9 mouse cellular contexts compared by ENCODE assay signal in the genomic region with DNA sequence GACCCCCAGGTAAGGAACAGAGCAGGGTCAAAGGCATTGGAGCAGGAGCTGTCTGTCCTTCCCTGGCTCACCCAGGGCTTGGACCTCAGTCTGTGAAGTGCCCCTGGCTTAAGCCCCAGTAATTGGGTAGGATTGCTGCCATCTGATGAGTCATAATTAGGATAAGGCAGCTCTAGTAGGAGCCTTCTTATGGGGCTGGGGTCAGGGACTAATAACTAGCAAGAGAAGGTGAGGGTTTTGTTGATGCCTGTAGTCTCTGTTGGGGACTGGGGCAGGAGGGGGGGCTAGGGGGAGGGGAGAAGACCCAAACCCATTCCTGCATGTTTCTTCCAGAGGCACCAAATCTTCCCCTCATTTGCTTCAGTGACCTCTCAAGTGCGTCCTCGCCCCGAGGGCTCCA.
DNase-seq lines count a peak whose midpoint lies in the region; ATAC-seq lines count a peak whose summit lies in the region.
"Had no signal": no experiment of that assay in that cellular context is flagged by ENCODE, and none has a peak within 500 bp of the region (broad histone marks: within the 10 kb centered on the region; RNA-seq: fewer than 3 reads in every experiment).

No protein-coding gene starts in this region.

- no peak overlapping the region for H3K4me3 ChIP-seq in liver, embryonic 11.5 days (ENCODE audit: low read depth, low read length)
- H3K4me3 ChIP-seq in liver, embryonic 12.5 days: no peak overlapping the region
- no peak overlapping the region for H3K4me3 ChIP-seq in hindbrain, embryonic 15.5 days
- H3K4me3 ChIP-seq in neural tube, embryonic 13.5 days: no peak overlapping the region

- ATAC-seq in liver, embryonic 11.5 days (replicated peaks; ENCODE audit: low FRiP score): no peak
- ATAC-seq in liver, embryonic 12.5 days: no peak
- ATAC-seq in hindbrain, embryonic 15.5 days (ENCODE audit: low FRiP score, low read depth): no peak
- peak; percentile 19; the same call in 1 of the 2 replicates for ATAC-seq in neural tube, embryonic 13.5 days (ENCODE audit: low read depth)

- peak; percentile 38 for DNase-seq in adrenal gland, postnatal 10 days
- no peak for DNase-seq in adrenal gland, postnatal 25 days
- no peak for DNase-seq in liver, embryonic 11.5 days (ENCODE audit: low spot score)
- no peak for DNase-seq in adipocyte (ENCODE audit: low spot score)
- no peak for DNase-seq in thymus, adult 18-20 months
- DNase-seq: cerebellum, adult 11 months had no signal

- H3K27ac ChIP-seq in liver, embryonic 11.5 days (ENCODE audit: low read depth, low read length): no peak overlapping the region
- H3K27ac ChIP-seq in liver, embryonic 12.5 days: no peak overlapping the region
- H3K27ac ChIP-seq in hindbrain, embryonic 15.5 days (replicated peaks): no peak overlapping the region
- H3K27ac ChIP-seq in neural tube, embryonic 13.5 days (replicated peaks): peak overlapping the region; percentile 61; the same call in 1 of the 2 replicates

- H3K9me3 ChIP-seq in liver, embryonic 11.5 days (ENCODE audit: control insufficient read depth, low read length): no peaks in the 10 kb centered on the region
- no peaks in the 10 kb centered on the region for H3K9me3 ChIP-seq in liver, embryonic 12.5 days (replicated peaks)
- no peaks in the 10 kb centered on the region for H3K9me3 ChIP-seq in hindbrain, embryonic 15.5 days
- H3K9me3 ChIP-seq in neural tube, embryonic 13.5 days: 0 out of 2 replicates have a peak, but pooled peaks cover 2% of the 10 kb centered on the region

- no peak overlapping the region for H3K9ac ChIP-seq in liver, embryonic 11.5 days (ENCODE audit: low read depth, low read length)
- H3K9ac ChIP-seq in liver, embryonic 12.5 days: no peak overlapping the region
- H3K9ac ChIP-seq in hindbrain, embryonic 15.5 days: no peak overlapping the region
- H3K9ac ChIP-seq in neural tube, embryonic 13.5 days: peak overlapping the region; percentile 38; the same call in 1 of the 2 replicates

- H3K36me3 ChIP-seq in liver, embryonic 11.5 days (ENCODE audit: control insufficient read depth, insufficient read depth, low read length): no peaks in the 10 kb centered on the region
- H3K36me3 ChIP-seq in liver, embryonic 12.5 days: no peaks in the 10 kb centered on the region
- H3K36me3 ChIP-seq in hindbrain, embryonic 15.5 days: no peaks in the 10 kb centered on the region
- no peaks in the 10 kb centered on the region for H3K36me3 ChIP-seq in neural tube, embryonic 13.5 days

- 24% methylated on average over 3 of the region's 3 CpGs for whole genome bisulfite sequencing in liver, embryonic 11.5 days
- 47% methylated on average over 3 of the region's 3 CpGs for WGBS in liver, embryonic 12.5 days (ENCODE audit: insufficient replicate concordance)
- 24% methylated on average over 3 of the region's 3 CpGs for WGBS in hindbrain, embryonic 15.5 days
- 21% methylated on average over 3 of the region's 3 CpGs for WGBS in neural tube, embryonic 13.5 days

- no peaks in the 10 kb centered on the region for H3K4me1 ChIP-seq in liver, embryonic 11.5 days (replicated peaks; ENCODE audit: control insufficient read depth, insufficient read depth, low read length)
- no peaks in the 10 kb centered on the region for H3K4me1 ChIP-seq in liver, embryonic 12.5 days
- H3K4me1 ChIP-seq in hindbrain, embryonic 15.5 days (replicated peaks): peaks cover 12% of the 10 kb centered on the region
- peaks cover 16% of the 10 kb centered on the region for H3K4me1 ChIP-seq in neural tube, embryonic 13.5 days (replicated peaks)

- H3K4me2 ChIP-seq in liver, embryonic 11.5 days: 0 out of 2 replicates have a peak overlapping the region, but pooled peaks have one; percentile 3
- H3K4me2 ChIP-seq in liver, embryonic 12.5 days: no peak overlapping the region
- peak overlapping the region; percentile 41 for H3K4me2 ChIP-seq in hindbrain, embryonic 15.5 days
- H3K4me2 ChIP-seq in neural tube, embryonic 13.5 days: peak overlapping the region; percentile 45

- H3K27me3 ChIP-seq in liver, embryonic 11.5 days (replicated peaks; ENCODE audit: control insufficient read depth, insufficient read depth, low read length): no peaks in the 10 kb centered on the region
- H3K27me3 ChIP-seq in liver, embryonic 12.5 days (replicated peaks): 0 out of 2 replicates have a peak, but pooled peaks cover 10% of the 10 kb centered on the region
- no peaks in the 10 kb centered on the region for H3K27me3 ChIP-seq in hindbrain, embryonic 15.5 days
- H3K27me3 ChIP-seq in neural tube, embryonic 13.5 days: no peaks in the 10 kb centered on the region
